Mouse (Mus musculus) hindbrain, postnatal 0 days (tissue): ENCODE results near the gene Dcdc2b. TPM values are rescaled to one million over a fixed set of nuclear protein-coding genes. Genes with fewer than 3 reads are reported as not detected.
A peak's percentile ranks its signal among the peaks of the same experiment; 100 is the strongest.

ENCODE experiments used
- ATAC-seq: fragments of 200-750 bp; cut with Nextera tagmentation; 2 replicates; pipeline ENCODE4 v1.8.0; 2017; ENCODE audit warnings: mild to moderate bottlenecking, moderate TSS enrichment, moderate library complexity
- DNase-seq: peaks from one replicate; pipeline ENCODE4 v3.0.0-alpha.2; 2015; ENCODE audit warnings: low spot score
- H3K27ac ChIP-seq: fragments of 300-500 bp; sonication (generic); 2 replicates; pipeline ENCODE4 v1.5.1; 2014; ENCODE audit warnings: mild to moderate bottlenecking
- H3K27me3 ChIP-seq: fragments of 300-500 bp; sonication (generic); 2 replicates; pipeline ENCODE4 v1.6.1; 2014; ENCODE audit warnings: low read length, mixed read lengths; ENCODE audit not compliant: insufficient read depth
- H3K36me3 ChIP-seq: fragments of 300-500 bp; sonication (generic); 2 replicates; pipeline ENCODE4 v1.6.1; 2014; ENCODE audit warnings: low read length, mixed read lengths; ENCODE audit not compliant: insufficient read depth
- H3K4me1 ChIP-seq: fragments of 300-500 bp; sonication (generic); 2 replicates; pipeline ENCODE4 v1.6.1; 2014; ENCODE audit warnings: antibody characterized with exemption, low read length, mixed read lengths; ENCODE audit not compliant: insufficient read depth
- H3K4me2 ChIP-seq: fragments of 300-500 bp; sonication (generic); 2 replicates; pipeline ENCODE4 v1.6.1; 2014; ENCODE audit warnings: low read depth, mild to moderate bottlenecking, low read length, moderate library complexity, mixed read lengths
- H3K4me3 ChIP-seq: fragments of 300-500 bp; sonication (generic); 2 replicates; pipeline ENCODE4 v1.5.1; 2014; ENCODE audit warnings: low read length
- H3K9ac ChIP-seq: fragments of 300-500 bp; sonication (generic); replicated peaks from 2 replicates; pipeline ENCODE4 v1.6.1; 2014; ENCODE audit warnings: mild to moderate bottlenecking, low read length, moderate library complexity, mixed read lengths
- H3K9me3 ChIP-seq: fragments of 300-500 bp; sonication (generic); 2 replicates; pipeline ENCODE4 v1.6.1; 2016; ENCODE audit warnings: low read length, mixed read lengths
- CTCF ChIP-seq: IDR thresholded peaks from 2 replicates; pipeline ENCODE4 v1.5.1; 2016; ENCODE audit warnings: antibody characterized with exemption, control low read depth, low read depth
- WGBS: fragments of 180-500 bp; shearing (Covaris S2); extraction: QIAGEN DNeasy Blood & Tissue Kit; methylation state at CpG from one replicate; pipeline ENCODE4 v1.1.7; 2014; 5-methylcytosine and 5-hydroxymethylcytosine counted together
- polyA plus RNA-seq: library from polyadenylated mRNA; unstranded; fragments of >200 nt; fragmentation: Nextera tagmentation; extraction: Ambion mirVana; gene quantifications from 2 replicates; pipeline ENCODE4 v1.2.1, GENCODE M21; 2015
- total RNA-seq: library from RNA; depleted of rRNA; stranded (reverse); fragments of >200 nt; gene quantifications from 2 replicates; pipeline ENCODE4 v1.2.3, GENCODE M21; 2014

Gene Dcdc2b
- total and polyA plus RNA-seq, 2 experiments from 2014 or later = 4.1 TPM; not detected in 1

DNA sequence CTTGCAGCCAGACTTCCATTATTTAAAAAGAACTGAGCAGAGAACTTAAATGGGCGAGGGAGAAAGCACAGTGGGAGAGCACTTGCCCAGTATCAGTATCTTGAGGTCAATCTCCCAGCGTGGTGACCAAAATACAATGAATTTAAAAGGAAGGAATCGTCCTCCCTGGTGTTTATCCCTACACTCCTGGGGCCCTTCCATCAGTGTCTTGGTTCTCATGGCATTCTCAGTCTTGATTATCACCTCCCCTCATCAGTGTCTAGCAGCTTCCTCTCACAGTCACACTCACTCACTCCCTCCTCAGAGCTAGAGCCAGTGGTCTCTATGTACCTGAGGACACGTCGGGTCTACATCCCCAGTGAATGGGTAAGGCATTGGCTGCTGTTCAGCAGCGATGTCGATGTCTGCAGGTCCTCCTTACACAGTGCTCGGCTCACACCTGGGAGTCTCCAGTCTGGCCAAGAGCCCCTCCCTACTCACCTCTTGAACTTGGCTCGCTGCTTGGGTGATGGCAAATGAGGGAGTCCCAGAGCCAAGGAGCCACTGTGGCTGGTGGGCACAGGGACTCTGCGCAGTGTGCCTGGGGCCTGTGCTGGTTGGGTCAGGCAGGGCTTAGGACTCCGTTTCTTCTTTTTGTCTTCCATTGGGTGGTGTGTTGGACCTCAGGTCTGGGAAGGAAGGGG is 8.2 kb upstream of the Dcdc2b start:
- peak overlapping the region; percentile 89 for H3K4me2 ChIP-seq
- 74% methylated on average over 11 of the region's 11 CpGs for WGBS
- H3K9ac ChIP-seq = peak overlapping the region; percentile 79
- H3K36me3 ChIP-seq = peaks cover 11% of the 10 kb centered on the region
- no peaks in the 10 kb centered on the region for H3K27me3 ChIP-seq
- ATAC-seq = no peak
- no peaks in the 10 kb centered on the region for H3K9me3 ChIP-seq
- H3K27ac ChIP-seq = peak overlapping the region; percentile 98; the same call in 1 of the 2 replicates
- peak overlapping the region; percentile 55 for H3K4me3 ChIP-seq
- peaks cover 40% of the 10 kb centered on the region for H3K4me1 ChIP-seq
- no peak for TF ChIP-seq CTCF
- DNase-seq = no peak

DNA sequence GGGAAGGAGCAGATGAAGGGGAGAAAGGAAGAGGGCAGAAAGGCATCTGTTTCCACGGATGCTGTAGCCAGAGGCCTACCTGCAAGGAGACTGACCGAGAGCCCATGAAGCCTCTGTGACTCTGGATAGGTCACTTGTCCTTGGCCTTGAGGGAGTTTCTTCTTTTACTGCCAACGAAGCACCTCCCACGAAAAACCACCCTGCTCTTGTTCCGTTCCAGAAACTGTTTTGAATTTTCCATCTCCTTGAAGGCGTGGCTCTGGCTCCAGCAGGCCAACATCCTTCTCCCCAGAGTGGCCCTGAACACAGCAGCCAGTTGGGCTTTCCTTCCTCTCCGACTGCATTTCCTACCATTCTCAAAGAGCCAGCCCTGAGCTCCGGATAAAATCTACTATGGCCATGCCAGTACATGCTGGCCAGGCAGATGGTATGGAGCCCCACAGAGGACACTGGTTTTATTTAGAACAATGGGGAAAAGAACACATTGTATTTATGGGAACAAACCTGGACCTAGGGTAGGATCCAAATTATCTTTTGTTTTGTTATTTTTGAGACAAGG is 7.3 kb upstream of the Dcdc2b start:
- Histone ChIP-seq H3K9ac (0 out of 2 replicates have a peak overlapping the region, but pooled peaks have one; percentile 30), H3K27ac (no peak overlapping the region; the same call in 1 of the 2 replicates), H3K4me1 (peaks cover 40% of the 10 kb centered on the region)

DNA sequence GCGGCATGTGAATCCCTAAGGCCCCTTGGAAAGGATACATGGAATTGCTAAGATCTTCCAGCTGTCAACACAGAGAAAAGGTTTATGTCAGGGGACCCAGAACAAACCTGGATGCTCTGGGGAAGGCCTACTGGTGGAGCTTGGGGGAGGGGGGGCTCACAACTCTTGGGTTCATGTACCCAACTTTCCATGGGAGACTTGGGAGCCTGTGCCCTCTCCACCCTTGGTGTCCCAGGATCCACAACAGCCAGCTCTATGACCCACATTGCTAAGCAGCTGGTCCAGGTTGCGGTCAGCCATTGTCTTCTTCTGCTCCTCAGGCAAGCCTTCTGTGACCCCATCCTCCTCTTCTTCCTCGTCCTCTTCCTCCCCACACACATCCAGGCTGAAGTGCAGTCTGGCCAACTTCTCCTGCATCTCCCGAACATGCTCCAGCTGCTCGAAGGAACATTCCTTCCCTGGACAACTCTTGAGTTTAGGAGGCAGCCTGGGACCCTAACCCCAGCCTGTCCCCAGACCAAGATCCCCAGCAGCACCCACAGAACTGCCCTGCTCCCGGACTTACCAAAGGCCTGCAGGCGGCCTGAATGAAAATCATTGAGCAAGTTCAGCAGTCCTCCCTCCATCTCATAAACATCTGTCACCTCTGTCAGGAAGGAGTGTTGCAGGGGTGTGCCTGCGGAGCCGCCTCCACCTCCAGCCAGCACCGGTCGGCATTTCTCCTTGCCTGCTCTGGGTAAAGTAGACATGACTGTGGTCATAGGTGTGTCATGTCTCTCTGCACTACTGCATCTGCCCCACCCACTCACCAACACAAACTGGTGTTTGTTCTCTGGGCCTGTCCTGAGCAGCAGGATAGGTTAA is 6.6 kb upstream of the Dcdc2b start:
- no peak for TF ChIP-seq CTCF
- H3K4me2 ChIP-seq = peak overlapping the region; percentile 23; the same call in 1 of the 2 replicates
- 0 out of 2 replicates have a peak overlapping the region, but pooled peaks have one; percentile 30 for H3K9ac ChIP-seq
- no peak for ATAC-seq
- DNase-seq = no peak
- WGBS = 92% methylated on average over 11 of the region's 11 CpGs
- no peaks in the 10 kb centered on the region for H3K27me3 ChIP-seq
- no peaks in the 10 kb centered on the region for H3K36me3 ChIP-seq
- H3K27ac ChIP-seq = no peak overlapping the region; the same call in 1 of the 2 replicates
- peaks cover 39% of the 10 kb centered on the region for H3K4me1 ChIP-seq
- H3K4me3 ChIP-seq = no peak overlapping the region
- no peaks in the 10 kb centered on the region for H3K9me3 ChIP-seq

More for the DNA sequence above, 7.3 kb upstream of the Dcdc2b start:
- Histone ChIP-seq H3K4me3 (no peak overlapping the region), H3K4me2 (peak overlapping the region; percentile 23; the same call in 1 of the 2 replicates), H3K27me3 (no peaks in the 10 kb centered on the region), H3K9me3 (no peaks in the 10 kb centered on the region), H3K36me3 (peaks cover 2% of the 10 kb centered on the region)
- ATAC-seq = no peak
- DNase-seq = no peak
- 82% methylated on average over 8 of the region's 8 CpGs for WGBS
- no peak for TF ChIP-seq CTCF

DNA sequence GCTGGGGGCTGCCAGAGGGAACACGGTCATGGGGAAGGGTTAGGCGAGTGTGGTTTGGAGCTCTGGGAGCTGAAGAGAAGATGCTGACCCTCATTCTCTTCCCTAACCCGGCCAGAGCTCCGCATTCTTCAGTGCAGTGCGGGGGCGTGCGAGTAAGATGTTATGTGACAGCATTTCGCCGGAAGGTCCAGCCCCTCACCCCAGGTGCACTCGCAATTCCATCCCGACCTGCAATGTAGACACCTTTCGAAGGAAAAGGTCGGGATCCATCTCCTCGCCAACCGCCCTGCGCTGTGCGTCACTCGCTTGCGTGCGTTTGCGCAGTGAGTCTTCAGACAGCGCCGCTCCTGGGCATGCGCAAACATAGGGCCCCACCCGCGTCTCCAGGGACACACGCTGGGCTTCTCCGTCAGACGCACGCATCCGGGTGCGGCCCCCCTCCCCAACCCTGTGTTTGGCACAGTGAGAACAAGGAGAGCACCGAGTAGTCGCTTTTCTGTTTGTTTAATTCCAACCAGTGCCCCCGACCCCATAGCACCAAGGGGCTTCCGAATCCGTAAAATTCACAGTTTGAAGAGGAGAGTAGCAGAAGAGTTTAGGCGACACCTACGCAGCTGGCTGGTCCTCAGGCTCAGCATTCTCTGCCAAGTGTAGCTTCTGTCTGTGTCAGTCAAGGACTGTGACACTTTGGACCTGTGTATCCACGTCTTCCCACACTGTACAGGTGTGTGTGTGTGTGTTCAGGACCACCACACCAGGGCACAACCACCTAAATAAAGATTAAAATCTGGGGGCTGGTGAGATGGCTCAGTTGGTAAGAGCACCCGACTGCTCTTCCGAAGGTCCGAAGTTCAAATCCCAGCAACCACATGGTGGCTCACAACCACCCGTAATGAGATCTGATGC is 5.0 kb upstream of the Dcdc2b start, which contains the start of gene Iqcc:
Gene Iqcc (minus strand): TSS at position 314 of the 906 bp plus-strand sequence.
- WGBS = 5% methylated on average over 43 of the region's 44 CpGs
- peaks cover 27% of the 10 kb centered on the region for H3K4me1 ChIP-seq

DNA sequence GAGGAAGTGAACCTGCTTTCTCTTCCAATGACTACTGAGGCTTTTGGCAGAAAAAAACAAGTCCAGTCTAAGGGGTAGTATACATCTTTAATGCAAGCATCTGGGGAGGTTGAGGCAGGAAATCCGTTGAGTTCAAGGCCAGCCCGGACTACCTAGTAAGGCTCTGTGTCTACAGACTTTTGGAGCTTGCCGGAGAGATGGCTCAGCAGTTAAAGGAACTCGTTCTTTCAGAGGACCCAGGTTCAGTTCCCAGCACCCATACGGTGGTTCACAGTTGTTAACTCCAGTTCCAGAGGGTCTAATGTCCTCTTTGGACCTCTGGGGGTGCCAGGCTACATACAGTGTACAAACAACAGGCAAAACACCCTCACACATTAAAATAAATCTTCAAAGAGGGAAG is 4.0 kb upstream of the Dcdc2b start:
- H3K27me3 ChIP-seq = no peaks in the 10 kb centered on the region
- no peak for ATAC-seq
- H3K9ac ChIP-seq = peak overlapping the region; percentile 82
- no peak for TF ChIP-seq CTCF
- peak overlapping the region; percentile 92 for H3K4me2 ChIP-seq
- 95% methylated on average over 5 of the region's 5 CpGs for WGBS
- H3K27ac ChIP-seq = peak overlapping the region; percentile 93
- peak overlapping the region; percentile 57 for H3K4me3 ChIP-seq
- peaks cover 24% of the 10 kb centered on the region for H3K4me1 ChIP-seq
- no peaks in the 10 kb centered on the region for H3K9me3 ChIP-seq
- H3K36me3 ChIP-seq = no peaks in the 10 kb centered on the region
- DNase-seq = no peak

More for the DNA sequence above, 5.0 kb upstream of the Dcdc2b start, which contains the start of gene Iqcc:
- peak within 1 kb of the TSS; percentile 57 for H3K4me3 ChIP-seq
- H3K9me3 ChIP-seq = no peaks in the 10 kb centered on the region
- H3K4me2 ChIP-seq = peak within 1 kb of the TSS; percentile 92
- H3K36me3 ChIP-seq = no peaks in the 10 kb centered on the region
- ATAC-seq (peak; percentile 92), DNase-seq (peak; percentile 98)
- no peaks in the 10 kb centered on the region for H3K27me3 ChIP-seq
- peak; percentile 56 for TF ChIP-seq CTCF
- H3K9ac ChIP-seq = peak within 1 kb of the TSS; percentile 82
- H3K27ac ChIP-seq = peak within 1 kb of the TSS; percentile 93
